Mouse (Mus musculus) megakaryocyte, embryonic 14.5 days (primary cell): ENCODE data around the gene Wdr45b. TPM values are rescaled to one million over a fixed set of nuclear protein-coding genes. Genes with fewer than 3 reads are reported as not detected.
"Not testable (repeated sequence)": the region's sequence is repeated elsewhere in the genome, so short reads cannot be mapped to it uniquely, and the experiment has no call there.

Experiments
- H3K27me3 ChIP-seq: replicated peaks from 2 replicates; pipeline ENCODE3; 2012; ENCODE audit warnings: inconsistent platforms
- H3K36me3 ChIP-seq: replicated peaks from 2 replicates; pipeline ENCODE3; 2012; ENCODE audit warnings: low read length, inconsistent platforms, mixed read lengths
- H3K4me1 ChIP-seq: 2 replicates; pipeline ENCODE4 v1.6.1; 2012; ENCODE audit warnings: inconsistent platforms
- H3K4me3 ChIP-seq: replicated peaks from 2 replicates; pipeline ENCODE3; 2012; ENCODE audit warnings: moderate library complexity, mild to moderate bottlenecking, inconsistent platforms
- H3K9me3 ChIP-seq: 2 replicates; pipeline ENCODE4 v1.6.1; 2012; ENCODE audit warnings: inconsistent platforms
- FLI1 ChIP-seq: IDR thresholded peaks from 2 replicates; pipeline ENCODE4 v1.6.1; 2012; ENCODE audit warnings: low read length, inconsistent platforms, mixed read lengths
- GATA1 ChIP-seq: IDR thresholded peaks from 3 replicates; pipeline ENCODE4 v1.6.1; 2012; ENCODE audit warnings: mixed read lengths, low read length, inconsistent platforms, borderline replicate concordance
- polyA plus RNA-seq: library from polyadenylated mRNA; stranded (reverse); fragments of >175 nt; gene quantifications from 2 replicates; pipeline ENCODE4 v1.2.3, GENCODE M21; 2012; ENCODE audit warnings: low replicate concordance; ENCODE audit not compliant: insufficient read depth

The Wdr45b gene
- polyA plus RNA-seq, 1 experiment: 5.5 TPM

- Histone ChIP-seq H3K9me3 (no peaks in the 10 kb centered on the region), H3K36me3 (peaks cover 92% of the 10 kb centered on the region), H3K4me3 (no peak overlapping the region), H3K27me3 (no peaks in the 10 kb centered on the region), H3K4me1 (peaks cover 65% of the 10 kb centered on the region)
- TF ChIP-seq FLI1: no peak
- TF ChIP-seq GATA1: no peak
These were observed 22.6 kb downstream of the Wdr45b start for GRCm38 (mm10) chr11:121331641-121332040.

- TF ChIP-seq GATA1: no peak
- no peak for TF ChIP-seq FLI1
- Histone ChIP-seq H3K4me1 (peaks cover 35% of the 10 kb centered on the region), H3K4me3 (no peak overlapping the region), H3K27me3 (no peaks in the 10 kb centered on the region), H3K36me3 (peaks cover 74% of the 10 kb centered on the region), H3K9me3 (no peaks in the 10 kb centered on the region)
These were observed 25.6 kb downstream of the Wdr45b start for GRCm38 (mm10) chr11:121328619-121329018.

GRCm38 (mm10) chr11:121328206-121328605 is 26.0 kb downstream of the Wdr45b start:
- peaks cover 73% of the 10 kb centered on the region for H3K36me3 ChIP-seq
- TF ChIP-seq FLI1: no peak
- no peak for TF ChIP-seq GATA1
- peaks cover 35% of the 10 kb centered on the region for H3K4me1 ChIP-seq
- H3K9me3 ChIP-seq: no peaks in the 10 kb centered on the region
- no peaks in the 10 kb centered on the region for H3K27me3 ChIP-seq
- H3K4me3 ChIP-seq: no peak overlapping the region

- Histone ChIP-seq H3K27me3 (no peaks in the 10 kb centered on the region), H3K4me3 (no peak overlapping the region), H3K9me3 (no peaks in the 10 kb centered on the region), H3K36me3 (peaks cover 62% of the 10 kb centered on the region), H3K4me1 (peaks cover 34% of the 10 kb centered on the region)
- TF ChIP-seq GATA1 (no peak), FLI1 (no peak)
These were observed 27.6 kb downstream of the Wdr45b start for GRCm38 (mm10) chr11:121326681-121327080.

- H3K36me3 ChIP-seq: peaks cover 62% of the 10 kb centered on the region
- H3K4me1 ChIP-seq: peaks cover 37% of the 10 kb centered on the region
- TF ChIP-seq FLI1 (no peak), GATA1 (no peak)
- no peaks in the 10 kb centered on the region for H3K9me3 ChIP-seq
- H3K27me3 ChIP-seq: no peaks in the 10 kb centered on the region
- H3K4me3 ChIP-seq: no peak overlapping the region
These were observed 28.2 kb downstream of the Wdr45b start for GRCm38 (mm10) chr11:121326034-121326433.

- H3K9me3 ChIP-seq, H3K27me3 ChIP-seq, H3K4me3 ChIP-seq: not testable (repeated sequence)
- H3K4me1 ChIP-seq: peaks cover 31% of the 10 kb centered on the region
- peaks cover 71% of the 10 kb centered on the region for H3K36me3 ChIP-seq
These were observed 46.5 kb downstream of the Wdr45b start for GRCm38 (mm10) chr11:121307712-121308111.

- H3K27me3 ChIP-seq: no peaks in the 10 kb centered on the region
- H3K4me1 ChIP-seq: peaks cover 31% of the 10 kb centered on the region
- H3K36me3 ChIP-seq: peaks cover 82% of the 10 kb centered on the region
- TF ChIP-seq FLI1 (no peak), GATA1 (no peak)
- no peak overlapping the region for H3K4me3 ChIP-seq
- H3K9me3 ChIP-seq: no peaks in the 10 kb centered on the region
These were observed 47.6 kb downstream of the Wdr45b start for GRCm38 (mm10) chr11:121306608-121307007.

- H3K4me3 ChIP-seq: no peak overlapping the region
- peaks cover 28% of the 10 kb centered on the region for H3K4me1 ChIP-seq
- H3K9me3 ChIP-seq: no peaks in the 10 kb centered on the region
- no peaks in the 10 kb centered on the region for H3K27me3 ChIP-seq
- TF ChIP-seq FLI1: no peak
- TF ChIP-seq GATA1: no peak
- peaks cover 91% of the 10 kb centered on the region for H3K36me3 ChIP-seq
These were observed 48.9 kb downstream of the Wdr45b start for GRCm38 (mm10) chr11:121305371-121305770.

- H3K36me3 ChIP-seq: peaks cover 97% of the 10 kb centered on the region
These were observed 54.0 kb downstream of the Wdr45b start for GRCm38 (mm10) chr11:121300265-121300664.

GRCm38 (mm10) chr11:121298493-121298892 is 55.8 kb downstream of the Wdr45b start:
- Histone ChIP-seq H3K36me3 (peaks cover 99% of the 10 kb centered on the region), H3K27me3 (no peaks in the 10 kb centered on the region), H3K4me3 (no peak overlapping the region), H3K4me1 (0 out of 2 replicates have a peak, but pooled peaks cover 4% of the 10 kb centered on the region), H3K9me3 (no peaks in the 10 kb centered on the region)
- TF ChIP-seq GATA1 (no peak), FLI1 (no peak)

More at GRCm38 (mm10) chr11:121300265-121300664, 54.0 kb downstream of the Wdr45b start:
- peaks cover 4% of the 10 kb centered on the region; the same call in 1 of the 2 replicates for H3K4me1 ChIP-seq
- no peaks in the 10 kb centered on the region for H3K9me3 ChIP-seq
- TF ChIP-seq GATA1 (no peak), FLI1 (no peak)
- no peak overlapping the region for H3K4me3 ChIP-seq
- H3K27me3 ChIP-seq: no peaks in the 10 kb centered on the region

GRCm38 (mm10) chr11:121294771-121295170 is 59.5 kb downstream of the Wdr45b start:
- no peaks in the 10 kb centered on the region for H3K9me3 ChIP-seq
- peaks cover 99% of the 10 kb centered on the region for H3K36me3 ChIP-seq
- H3K4me3 ChIP-seq: no peak overlapping the region
- TF ChIP-seq GATA1: no peak
- TF ChIP-seq FLI1: no peak
- peaks cover 9% of the 10 kb centered on the region for H3K4me1 ChIP-seq
- no peaks in the 10 kb centered on the region for H3K27me3 ChIP-seq
